Mouse (Mus musculus) layer of hippocampus, adult 2 months (tissue): ENCODE measurements around the gene Oxct2b. TPM values are rescaled to one million over a fixed set of nuclear protein-coding genes. Genes with fewer than 3 reads are reported as not detected.
A peak's percentile ranks its signal among the peaks of the same experiment; 100 is the strongest.
"Not testable (repeated sequence)": the region's sequence is repeated elsewhere in the genome, so short reads cannot be mapped to it uniquely, and the experiment has no call there.

Source experiments
- DNase-seq, 2 experiments: peaks; one replicate each; pipeline ENCODE4 v3.0.0; 2022; ENCODE audit warnings: low spot score in 2 of 2
- H3K27ac ChIP-seq: fragments of 200-600 bp; 2 replicates; pipeline ENCODE4 v1.8.1; 2022
- H3K4me3 ChIP-seq: fragments of 200-600 bp; 2 replicates; pipeline ENCODE4 v1.8.1; 2022; ENCODE audit warnings: mild to moderate bottlenecking
- CTCF ChIP-seq: fragments of 200-600 bp; conservative IDR thresholded peaks from 2 replicates; pipeline ENCODE4 v1.8.1; 2022; ENCODE audit warnings: antibody characterized with exemption, mild to moderate bottlenecking, moderate library complexity
- total RNA-seq, 2 experiments: library from RNA; stranded (reverse); gene quantifications; 2 replicates each; pipeline ENCODE4 v1.2.3; 2021

Gene Oxct2b
- total RNA-seq, 2 experiments from 2014 or later = not detected

DNA sequence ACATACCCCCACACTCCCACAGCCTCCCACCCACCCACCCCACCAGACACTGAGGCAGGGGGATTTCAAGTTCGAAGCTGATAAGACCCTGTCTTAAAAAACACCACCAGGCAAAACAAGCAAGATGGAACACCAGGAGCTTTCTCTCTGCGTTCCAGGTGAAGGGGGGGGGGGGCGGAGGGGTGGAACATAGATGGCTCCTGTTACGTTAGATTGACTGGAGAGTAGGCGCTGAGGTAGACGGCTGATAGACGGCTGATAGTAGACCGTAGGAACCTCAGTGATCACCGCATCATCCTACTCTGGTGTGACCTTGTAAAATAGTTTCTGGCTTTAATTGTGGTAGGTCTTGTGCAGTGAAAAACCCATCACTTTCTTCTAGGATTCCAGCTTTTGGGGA lies 22.2 kb upstream of the Oxct2b start:
- DNase-seq = no peak
- TF ChIP-seq CTCF = no peak
- no peak overlapping the region for H3K27ac ChIP-seq
- no peak overlapping the region for H3K4me3 ChIP-seq

DNA sequence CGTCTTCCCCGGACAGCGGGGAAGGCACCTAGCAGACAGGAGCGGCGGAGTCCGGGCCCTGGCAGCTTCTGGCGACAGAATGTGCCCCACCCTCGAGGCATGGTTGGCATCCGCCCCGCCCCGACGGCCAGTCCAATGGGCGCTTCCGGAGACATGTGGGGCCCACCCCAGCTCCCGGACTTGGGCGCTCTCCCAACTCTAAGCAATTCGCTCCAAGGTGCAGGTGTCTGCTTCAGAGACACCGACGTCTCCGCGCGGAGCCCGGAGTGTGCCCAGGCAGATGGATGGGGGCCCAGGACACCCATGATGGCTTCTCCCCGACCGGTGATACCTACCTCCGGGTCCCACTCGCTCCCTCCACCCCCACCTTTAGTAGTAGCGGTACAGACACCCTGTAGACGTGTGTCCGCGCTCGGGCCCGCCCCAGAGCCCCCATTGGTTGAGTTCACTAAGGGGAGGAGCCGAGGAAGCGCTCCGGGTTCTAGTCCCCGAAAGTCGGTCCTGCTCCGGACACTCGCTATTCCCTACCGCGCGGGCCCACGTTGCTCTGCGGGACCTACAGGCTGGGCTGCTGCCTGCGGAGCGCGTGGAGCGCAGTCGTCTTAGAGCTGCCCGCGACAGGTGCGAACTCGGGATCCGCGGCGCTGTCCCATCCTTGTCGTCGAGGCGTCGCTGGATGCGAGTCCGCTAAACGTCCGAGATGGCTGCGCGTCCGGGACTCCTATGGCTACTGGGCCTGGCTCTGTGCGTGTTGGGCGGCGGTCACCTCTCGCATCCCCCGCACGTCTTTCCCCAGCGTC lies 11.2 kb upstream of the Oxct2b start, which contains the start of gene Bmp8b:
TSS of gene Bmp8b (plus strand) at position 515 of the 800 bp plus-strand sequence.
- no peak within 1 kb of the TSS for H3K27ac ChIP-seq
- no peak for TF ChIP-seq CTCF
- no peak for DNase-seq
- no peak within 1 kb of the TSS for H3K4me3 ChIP-seq

DNA sequence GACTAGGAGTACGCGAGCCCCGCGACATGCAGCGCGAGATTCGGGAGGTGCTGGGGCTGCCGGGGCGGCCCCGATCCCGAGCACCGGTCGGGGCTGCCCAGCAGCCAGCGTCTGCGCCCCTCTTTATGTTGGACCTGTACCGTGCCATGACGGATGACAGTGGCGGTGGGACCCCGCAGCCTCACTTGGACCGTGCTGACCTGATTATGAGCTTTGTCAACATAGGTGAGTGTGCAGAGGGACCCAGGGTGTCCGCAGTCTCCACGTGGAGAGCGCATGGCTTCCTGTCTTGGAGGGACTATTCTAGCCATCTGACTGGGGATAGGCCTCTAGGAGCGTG lies 10.6 kb upstream of the Oxct2b start:
- no peak for TF ChIP-seq CTCF
- DNase-seq = no peak
- Histone ChIP-seq H3K27ac (no peak overlapping the region), H3K4me3 (no peak overlapping the region)

DNA sequence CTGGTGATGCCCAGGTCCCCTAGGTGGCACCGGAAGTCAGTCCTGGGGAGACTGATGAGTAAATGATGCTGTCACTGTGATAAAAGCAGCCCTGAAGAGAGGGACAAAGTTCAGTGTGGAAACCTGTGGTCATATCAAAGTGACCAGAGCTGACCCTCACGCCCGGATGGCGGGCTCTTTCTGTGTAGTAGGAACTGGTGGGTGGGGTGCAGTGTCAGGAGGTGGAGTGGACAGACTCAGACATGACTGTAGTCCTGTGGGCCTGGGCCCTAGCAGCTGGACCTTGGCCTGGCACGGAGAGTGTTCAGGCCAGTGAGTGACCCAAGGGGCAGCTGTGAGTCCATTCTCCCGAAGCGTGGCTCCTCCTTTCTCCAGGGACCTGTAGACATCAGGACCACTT lies 10.1 kb upstream of the Oxct2b start:
- not testable (repeated sequence) for H3K27ac ChIP-seq, H3K4me3 ChIP-seq, DNase-seq

DNA sequence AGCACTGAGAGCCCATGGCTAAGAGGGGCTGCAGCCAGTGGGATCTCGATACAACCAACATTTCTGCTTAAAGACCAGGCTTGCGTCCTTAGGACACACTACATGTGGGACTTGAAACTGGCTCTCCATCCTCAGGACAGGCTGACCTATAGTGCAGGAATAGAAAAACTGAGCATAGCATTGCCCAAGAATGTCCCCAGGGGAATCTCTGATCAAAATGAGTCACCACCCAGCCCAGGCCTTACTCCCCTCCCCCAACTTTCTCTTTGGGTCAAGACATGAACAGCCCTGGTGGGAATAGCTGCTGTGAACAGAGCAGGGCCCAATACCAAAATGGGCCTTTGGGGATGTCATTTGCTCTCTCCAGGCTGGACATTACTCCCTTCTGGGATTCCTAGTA lies 9.2 kb upstream of the Oxct2b start:
- no peak for TF ChIP-seq CTCF
- DNase-seq = no peak
- Histone ChIP-seq H3K27ac (no peak overlapping the region), H3K4me3 (no peak overlapping the region)

DNA sequence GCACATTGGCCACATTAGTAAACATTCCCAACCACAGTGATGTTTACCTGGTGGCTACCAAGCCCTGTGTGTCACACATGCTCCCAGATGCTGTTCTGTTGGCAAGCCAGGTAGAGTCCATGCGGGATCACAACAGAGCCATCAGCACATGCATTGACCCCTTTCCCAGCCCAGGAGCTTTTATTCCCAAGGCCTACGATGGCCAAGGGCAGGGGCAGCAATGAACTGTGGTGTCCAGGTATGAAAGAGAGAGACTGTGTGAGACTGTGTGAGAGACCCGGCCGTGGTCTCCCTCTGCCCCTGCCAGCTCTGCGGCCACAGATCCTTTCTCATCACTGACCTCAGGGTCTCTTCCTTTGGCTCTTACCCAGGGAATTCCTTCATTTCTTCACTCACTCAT lies 8.0 kb upstream of the Oxct2b start:
- TF ChIP-seq CTCF = no peak
- H3K27ac ChIP-seq = no peak overlapping the region
- H3K4me3 ChIP-seq = no peak overlapping the region
- DNase-seq = no peak

DNA sequence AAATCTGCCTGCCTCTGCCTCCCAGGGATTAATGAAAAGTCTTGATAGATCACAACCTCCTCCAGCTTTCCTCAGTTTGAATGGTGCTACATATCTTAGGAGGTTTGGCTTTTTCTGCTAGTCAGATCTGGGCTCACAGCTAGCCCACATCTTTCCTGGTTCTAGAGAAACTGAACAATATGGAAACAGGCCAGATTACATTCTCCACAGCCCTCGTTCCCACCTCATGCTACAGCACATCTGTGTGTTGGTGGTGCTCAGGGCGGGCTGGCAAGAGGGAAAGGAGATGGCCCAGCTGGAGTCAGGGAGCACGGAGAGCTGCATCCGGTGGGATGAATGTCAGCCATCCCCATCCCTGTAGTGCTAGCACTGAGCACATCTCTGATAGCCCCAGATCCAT lies 5.3 kb upstream of the Oxct2b start:
- TF ChIP-seq CTCF = no peak
- no peak for DNase-seq

DNA sequence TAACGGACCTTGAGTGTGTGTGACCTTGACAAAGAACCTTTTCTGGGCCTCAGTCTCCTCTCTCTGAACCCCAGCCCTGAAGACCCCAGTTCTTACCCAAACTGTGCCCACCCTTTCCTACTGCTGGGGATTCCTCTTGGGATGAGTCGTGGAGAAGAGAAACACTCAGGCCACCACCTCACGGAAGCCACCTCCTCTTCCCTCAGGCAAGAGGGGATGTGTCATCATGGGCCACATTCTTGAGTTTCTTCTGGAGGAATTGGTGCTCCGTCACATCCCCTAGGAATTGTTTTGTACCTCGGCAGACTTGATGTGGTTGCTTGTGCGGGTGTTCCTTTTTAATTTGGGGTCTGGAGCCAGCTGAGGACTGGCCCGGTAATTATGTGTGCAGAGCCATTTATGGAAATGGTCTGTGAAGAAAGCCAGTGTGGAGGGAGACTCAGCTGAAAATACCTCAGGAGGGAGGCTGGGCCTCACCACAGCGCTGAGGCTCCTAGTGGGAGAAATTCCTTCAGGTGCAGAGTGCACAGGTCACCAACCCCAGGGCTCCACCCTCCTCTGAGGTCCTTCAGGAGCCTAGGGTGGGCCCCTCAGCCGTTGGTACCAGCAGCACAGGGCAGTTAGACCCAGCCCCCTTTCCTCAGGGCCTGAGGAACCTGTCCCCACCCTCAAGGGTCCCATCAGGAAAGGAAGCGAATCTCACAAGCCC lies 4.6 kb upstream of the Oxct2b start:
- not testable (repeated sequence) for H3K4me3 ChIP-seq, DNase-seq, H3K27ac ChIP-seq

More for the DNA sequence above, 5.3 kb upstream of the Oxct2b start:
- H3K4me3 ChIP-seq = no peak overlapping the region
- H3K27ac ChIP-seq = no peak overlapping the region

DNA sequence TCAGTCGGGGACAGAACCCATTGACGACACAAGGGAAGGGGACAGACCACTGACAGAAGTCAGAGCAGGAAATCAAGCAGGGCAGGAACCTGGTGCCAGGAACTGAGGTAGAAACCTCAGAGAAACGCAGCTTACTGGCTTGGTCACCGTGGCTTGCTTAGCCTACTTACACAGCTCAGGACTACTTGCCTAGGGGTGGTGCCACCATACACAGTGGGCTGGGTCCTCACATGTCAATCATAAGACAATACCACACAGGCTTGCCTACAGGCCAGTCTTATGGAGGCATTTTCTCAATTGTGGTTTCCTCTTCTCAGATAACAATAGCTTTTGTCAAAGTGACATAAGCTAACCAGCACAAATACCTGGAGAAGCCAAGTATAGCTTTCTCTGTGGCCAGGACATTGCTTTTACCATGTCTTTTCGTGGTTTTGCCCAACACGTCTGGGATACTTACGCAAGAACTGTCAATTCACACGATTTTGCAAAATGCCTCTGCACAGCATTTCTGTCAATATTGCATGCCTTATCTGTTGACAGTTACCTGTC lies 3.8 kb upstream of the Oxct2b start:
- no peak overlapping the region for H3K27ac ChIP-seq
- TF ChIP-seq CTCF = no peak
- H3K4me3 ChIP-seq = no peak overlapping the region
- DNase-seq = no peak

DNA sequence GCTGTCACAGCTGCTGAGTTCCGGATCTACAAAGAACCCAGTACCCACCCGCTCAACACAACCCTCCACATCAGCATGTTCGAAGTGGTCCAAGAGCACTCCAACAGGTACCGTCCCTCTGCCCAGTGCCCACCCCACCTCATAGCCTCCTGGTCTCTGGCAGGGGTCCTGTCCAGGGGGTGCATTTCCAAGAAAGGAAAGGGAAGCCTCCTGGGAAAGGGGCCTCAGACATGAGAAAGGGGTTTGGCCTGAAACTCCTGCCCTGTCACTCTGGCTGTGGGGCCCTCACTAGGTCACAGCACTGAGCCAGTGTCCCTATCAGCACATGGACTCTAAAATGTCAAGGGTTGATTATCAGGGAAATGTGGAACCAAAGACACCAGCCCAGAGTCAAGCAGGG lies 1.4 kb upstream of the Oxct2b start:
- DNase-seq, H3K27ac ChIP-seq, H3K4me3 ChIP-seq: not testable (repeated sequence)

DNA sequence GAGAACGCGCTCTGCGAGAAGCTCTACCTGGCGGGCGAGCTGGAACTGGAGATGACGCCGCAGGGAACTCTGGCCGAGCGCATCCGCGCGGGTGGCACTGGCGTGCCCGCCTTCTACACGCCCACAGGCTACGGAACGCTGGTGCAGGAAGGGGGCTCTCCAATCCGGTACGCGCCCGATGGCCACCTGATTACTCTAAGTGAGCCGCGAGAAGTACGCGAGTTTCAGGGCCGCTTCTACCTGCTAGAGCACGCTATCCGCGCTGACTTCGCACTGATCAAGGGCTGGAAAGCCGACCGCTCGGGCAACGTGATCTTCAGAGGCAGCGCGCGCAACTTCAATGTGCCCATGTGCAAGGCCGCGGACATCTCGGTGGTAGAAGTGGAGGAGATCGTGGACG lies 574 bp downstream of the Oxct2b start:
- H3K4me3 ChIP-seq = peak overlapping the region; percentile 36
- not testable (repeated sequence) for H3K27ac ChIP-seq
- DNase-seq = peak in 1 of 2 experiments; percentile 22

DNA sequence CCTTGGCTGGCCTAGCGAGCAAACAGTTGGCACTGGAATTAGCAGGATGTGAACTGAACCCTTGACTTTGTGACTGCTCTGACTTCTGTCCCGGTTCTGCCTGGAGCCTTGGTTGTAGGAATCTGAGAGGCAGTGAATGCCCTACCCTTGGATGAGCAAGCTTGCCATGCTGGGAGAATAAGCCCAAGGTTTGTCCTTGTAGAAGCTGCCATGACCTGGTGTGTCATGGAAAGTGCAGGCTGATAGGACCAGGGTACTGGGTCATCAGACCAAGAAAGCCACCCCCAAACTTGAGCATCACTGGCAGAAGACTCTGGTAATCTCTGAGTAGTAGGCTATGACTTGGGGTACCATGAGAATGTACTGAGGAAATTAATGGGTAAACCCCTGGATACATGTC lies 5.2 kb downstream of the Oxct2b start:
- DNase-seq = no peak
- no peak overlapping the region for H3K4me3 ChIP-seq
- TF ChIP-seq CTCF = no peak
- no peak overlapping the region for H3K27ac ChIP-seq

DNA sequence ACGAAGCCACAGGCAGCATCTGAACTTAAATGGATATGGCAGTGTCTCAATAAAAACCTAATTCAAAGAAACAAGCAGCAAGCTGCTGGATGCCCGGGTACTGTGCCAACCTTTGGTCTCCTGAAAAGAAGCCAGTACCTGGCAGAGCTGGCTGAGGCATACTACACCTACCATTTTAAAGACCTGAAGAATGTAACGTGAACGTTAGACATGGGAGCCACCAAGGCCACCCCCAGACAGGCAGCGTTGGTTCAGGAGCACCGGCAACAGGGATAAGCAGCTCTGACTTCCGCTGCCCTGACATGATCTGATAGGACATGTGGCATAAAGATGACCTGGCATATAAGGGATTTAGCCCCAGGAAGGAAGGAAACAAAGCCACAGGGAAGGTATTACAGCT lies 10.6 kb downstream of the Oxct2b start:
- DNase-seq = no peak
- no peak for TF ChIP-seq CTCF
- no peak overlapping the region for H3K27ac ChIP-seq
- H3K4me3 ChIP-seq = no peak overlapping the region

DNA sequence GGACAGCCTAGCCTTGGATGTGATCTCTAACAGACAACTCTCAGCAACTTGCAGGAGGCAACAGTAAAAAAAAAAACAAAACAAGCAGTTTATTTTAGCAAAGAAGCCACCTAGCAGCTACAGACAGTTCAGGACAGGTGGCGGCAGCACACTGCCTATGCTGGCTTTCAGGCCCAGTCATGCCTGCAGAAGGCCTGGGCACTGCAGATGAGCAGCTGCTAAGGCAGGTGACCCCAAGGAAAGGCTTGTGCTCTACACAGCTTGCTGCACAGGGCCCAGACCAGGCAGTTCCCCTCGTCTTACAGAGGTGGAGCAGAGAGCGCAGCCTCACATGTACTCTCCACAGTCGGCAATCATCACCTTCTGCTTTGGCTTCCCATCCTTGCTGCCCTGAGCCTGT lies 11.0 kb downstream of the Oxct2b start:
- DNase-seq = no peak
- Histone ChIP-seq H3K4me3 (no peak overlapping the region), H3K27ac (no peak overlapping the region)
- TF ChIP-seq CTCF = no peak
